Mouse (Mus musculus) G1E (cell line): ENCODE measurements around the gene Tbc1d4. TPM values are rescaled to one million over a fixed set of nuclear protein-coding genes. Genes with fewer than 3 reads are reported as not detected.

Experiments
- ATAC-seq: 2 replicates; pipeline ENCODE4 v1.8.0; 2016; ENCODE audit warnings: mild to moderate bottlenecking; ENCODE audit not compliant: insufficient number of reproducible peaks, poor library complexity, low FRiP score, severe bottlenecking; ENCODE audit errors: extremely low read depth
- DNase-seq: peaks from one replicate; pipeline ENCODE4 v3.0.0; 2012; ENCODE audit warnings: low spot score
- H3K27me3 ChIP-seq: 2 replicates; pipeline ENCODE4 v1.6.1; 2012; ENCODE audit warnings: mild to moderate bottlenecking, low read length, inconsistent platforms; ENCODE audit not compliant: insufficient read depth
- H3K36me3 ChIP-seq: replicated peaks from 2 replicates; pipeline ENCODE3; 2012; ENCODE audit warnings: mild to moderate bottlenecking, inconsistent platforms
- H3K4me1 ChIP-seq: 2 replicates; pipeline ENCODE4 v1.6.1; 2012; ENCODE audit warnings: low read depth, low read length, inconsistent platforms, mixed read lengths; ENCODE audit not compliant: insufficient read depth
- H3K4me3 ChIP-seq: 2 replicates; pipeline ENCODE4 v1.5.1; 2012; ENCODE audit warnings: low read depth, mild to moderate bottlenecking, inconsistent platforms, low read length, moderate library complexity, mixed read lengths
- H3K9me3 ChIP-seq: replicated peaks from 2 replicates; pipeline ENCODE4 v1.6.1; 2012; ENCODE audit warnings: inconsistent platforms
- CTCF ChIP-seq: IDR thresholded peaks from 2 replicates; pipeline ENCODE4 v1.5.1; 2012; ENCODE audit warnings: low read depth, low read length, inconsistent platforms, mixed read lengths
- GATA1 ChIP-seq: IDR thresholded peaks from 2 replicates; pipeline ENCODE4 v1.6.1; 2012; ENCODE audit warnings: borderline replicate concordance, low read length, inconsistent platforms, mixed read lengths
- GATA2 ChIP-seq: IDR thresholded peaks from 2 replicates; pipeline ENCODE4 v1.6.1; 2012; ENCODE audit warnings: low read depth, low read length, inconsistent platforms, borderline replicate concordance
- POLR2AphosphoS5 ChIP-seq: IDR thresholded peaks from 2 replicates; pipeline ENCODE4 v1.6.1; 2012; ENCODE audit warnings: low read depth, low read length, inconsistent platforms; ENCODE audit not compliant: insufficient replicate concordance
- TAL1 ChIP-seq: conservative IDR thresholded peaks from 2 replicates; pipeline ENCODE4 v1.6.1; 2012; ENCODE audit warnings: low read depth, low read length, inconsistent platforms, mixed read lengths
- polyA plus RNA-seq: library from polyadenylated mRNA; stranded (reverse); fragments of >175 nt; gene quantifications from 2 replicates; pipeline ENCODE4 v1.2.3, GENCODE M21; 2012
- total RNA-seq, 2 experiments: library from RNA; stranded (forward) in 1 of 2; stranded (reverse) in 1 of 2; fragments of 200-1000 nt in 1 of 2; fragments of >200 nt in 1 of 2; fragmentation: Nextera tagmentation in 1 of 2; gene quantifications; 2 replicates each; pipeline ENCODE4 v1.2.3; 2014 to 2017

Tbc1d4 gene
- total RNA-seq (2014; fragmentation: Nextera tagmentation) (not detected in 2 replicates), total RNA-seq (2017) (0.17 and 0.33 TPM in 2 replicates), polyA plus RNA-seq (not detected in 2 replicates)

GRCm38 (mm10) chr14:101608519-101609368 lies at the start of gene Tbc1d4:
Gene Tbc1d4, minus strand, starts transcription at chr14:101609191.
- Histone ChIP-seq H3K4me1 (no peaks in the 10 kb centered on the region), H3K4me3 (peak within 1 kb of the TSS; percentile 37; the same call in 1 of the 2 replicates), H3K9me3 (peaks cover 27% of the 10 kb centered on the region), H3K36me3 (no peaks in the 10 kb centered on the region), H3K27me3 (peaks cover 3% of the 10 kb centered on the region; the same call in 1 of the 2 replicates)
- no peak for ATAC-seq
- TF ChIP-seq GATA1 (no peak), GATA2 (no peak), TAL1 (no peak), CTCF (no peak), POLR2AphosphoS5 (no peak)
- no peak for DNase-seq

GRCm38 (mm10) chr14:101656307-101656706 lies 47.3 kb upstream of the Tbc1d4 start:
- no peaks in the 10 kb centered on the region for H3K9me3 ChIP-seq
- no peak for TF ChIP-seq POLR2AphosphoS5
- peaks cover 35% of the 10 kb centered on the region for H3K36me3 ChIP-seq
- ATAC-seq: no peak
- H3K27me3 ChIP-seq: no peaks in the 10 kb centered on the region; the same call in 1 of the 2 replicates
- DNase-seq: no peak
- no peak overlapping the region for H3K4me3 ChIP-seq
- H3K4me1 ChIP-seq: peaks cover 30% of the 10 kb centered on the region

GRCm38 (mm10) chr14:101654526-101654909 lies 45.5 kb upstream of the Tbc1d4 start:
- Histone ChIP-seq H3K27me3 (peaks cover 10% of the 10 kb centered on the region; the same call in 1 of the 2 replicates), H3K9me3 (no peaks in the 10 kb centered on the region), H3K36me3 (peaks cover 19% of the 10 kb centered on the region), H3K4me1 (peaks cover 28% of the 10 kb centered on the region), H3K4me3 (peak overlapping the region; percentile 84)
- DNase-seq: peak; percentile 28
- TF ChIP-seq CTCF (no peak), TAL1 (no peak), POLR2AphosphoS5 (no peak), GATA2 (no peak), GATA1 (no peak)
- ATAC-seq: no peak

GRCm38 (mm10) chr14:101653581-101654525 lies 44.9 kb upstream of the Tbc1d4 start, which contains the start of gene Uchl3:
Gene Uchl3, plus strand, starts transcription at chr14:101653967.
- DNase-seq (peak; percentile 98), ATAC-seq (peak; percentile 76)
- Histone ChIP-seq H3K27me3 (peaks cover 11% of the 10 kb centered on the region; the same call in 1 of the 2 replicates), H3K4me1 (peaks cover 28% of the 10 kb centered on the region), H3K9me3 (no peaks in the 10 kb centered on the region), H3K4me3 (peak within 1 kb of the TSS; percentile 84), H3K36me3 (peaks cover 13% of the 10 kb centered on the region)
- TF ChIP-seq CTCF (peak; percentile 96), GATA1 (no peak)

- Histone ChIP-seq H3K27me3 (peaks cover 18% of the 10 kb centered on the region; the same call in 1 of the 2 replicates), H3K9me3 (no peaks in the 10 kb centered on the region), H3K4me3 (no peak overlapping the region), H3K4me1 (peaks cover 28% of the 10 kb centered on the region), H3K36me3 (peaks cover 9% of the 10 kb centered on the region)
- TF ChIP-seq POLR2AphosphoS5 (no peak), GATA2 (no peak), CTCF (no peak), GATA1 (no peak), TAL1 (no peak)
- DNase-seq (no peak), ATAC-seq (no peak)
Observed at GRCm38 (mm10) chr14:101652571-101652970, 43.6 kb upstream of the Tbc1d4 start.

GRCm38 (mm10) chr14:101650551-101650950 lies 41.6 kb upstream of the Tbc1d4 start:
- no peak for ATAC-seq
- no peak for DNase-seq
- peaks cover 19% of the 10 kb centered on the region for H3K4me1 ChIP-seq
- H3K27me3 ChIP-seq: peaks cover 18% of the 10 kb centered on the region; the same call in 1 of the 2 replicates
- H3K4me3 ChIP-seq: no peak overlapping the region
- no peaks in the 10 kb centered on the region for H3K36me3 ChIP-seq
- TF ChIP-seq CTCF (no peak), TAL1 (no peak), POLR2AphosphoS5 (no peak), GATA1 (no peak), GATA2 (no peak)
- no peaks in the 10 kb centered on the region for H3K9me3 ChIP-seq
